Mouse (Mus musculus) skeletal muscle tissue, postnatal 0 days (tissue): ENCODE measurements around the gene Sorcs2. TPM values are rescaled to one million over a fixed set of nuclear protein-coding genes. Genes with fewer than 3 reads are reported as not detected.

Experiments
- microRNA-seq, 2 experiments: library from miRNA; unstranded; fragments of <30 nt; microRNA quantifications; one replicate each; pipeline ENCODE4; 2016
- polyA plus RNA-seq: library from polyadenylated mRNA; unstranded; fragments of >200 nt; fragmentation: Nextera tagmentation; extraction: Ambion mirVana; gene quantifications from 2 replicates; pipeline ENCODE4 v1.2.1, GENCODE M21; 2015

Sorcs2 gene
- 11.7 and 13.6 TPM in 2 replicates for polyA plus RNA-seq

GRCm38 (mm10) chr5:36397837-36398282 lies at the start of gene Sorcs2:
Gene Sorcs2, minus strand, starts transcription at chr5:36398139.

GRCm38 (mm10) chr5:36203916-36204315 lies 194.0 kb downstream of the Sorcs2 start, which contains the start of gene Psapl1:
Gene Psapl1, plus strand, starts transcription at chr5:36204021.

Small RNA genes within 50 kb of the gene (microRNA-seq; reads per million reads assigned to microRNA genes)
- 229 to 242 reads per million in 2 experiments for gene Mir7689

Other genes with a start within 250 kb of the Sorcs2 start
- 0.10 and 8.0 TPM in 2 replicates for gene Psapl1, start 194.1 kb downstream of the Sorcs2 start, polyA plus RNA-seq
- gene Grpel1, start 66.9 kb upstream of the Sorcs2 start, polyA plus RNA-seq: 62.6 and 66.9 TPM in 2 replicates
- gene Tada2b, start 86.1 kb upstream of the Sorcs2 start, polyA plus RNA-seq: 1.1 and 1.2 TPM in 2 replicates
- gene Ccdc96, start 86.4 kb upstream of the Sorcs2 start, polyA plus RNA-seq: 0.05 and 0.06 TPM in 2 replicates
- gene Tbc1d14, start 195.1 kb upstream of the Sorcs2 start, polyA plus RNA-seq: 8.7 and 11.2 TPM in 2 replicates